Mouse (Mus musculus) limb, embryonic 10.5 days (tissue): Measurements from ENCODE around the gene Dhodh. TPM values are rescaled to one million over a fixed set of nuclear protein-coding genes. Genes with fewer than 3 reads are reported as not detected.
A peak's percentile ranks its signal among the peaks of the same experiment; 100 is the strongest.

Experiments
- DNase-seq: peaks from one replicate; pipeline ENCODE4 v3.0.0-alpha.2; 2017; ENCODE audit warnings: low spot score
- H3K27ac ChIP-seq: fragments of 300-500 bp; sonication (generic); 2 replicates; pipeline ENCODE4 v1.5.1; 2016; ENCODE audit warnings: mild to moderate bottlenecking
- H3K27me3 ChIP-seq: fragments of 300-500 bp; sonication (generic); 2 replicates; pipeline ENCODE4 v1.6.1; 2016; ENCODE audit warnings: low read depth, mild to moderate bottlenecking; ENCODE audit not compliant: poor library complexity, severe bottlenecking
- H3K36me3 ChIP-seq: fragments of 300-500 bp; sonication (generic); 2 replicates; pipeline ENCODE4 v1.6.1; 2016; ENCODE audit warnings: mild to moderate bottlenecking, moderate library complexity
- H3K4me1 ChIP-seq: fragments of 300-500 bp; sonication (generic); 2 replicates; pipeline ENCODE4 v1.6.1; 2016
- H3K4me3 ChIP-seq: fragments of 300-500 bp; sonication (generic); 2 replicates; pipeline ENCODE4 v1.5.1; 2016; ENCODE audit warnings: mild to moderate bottlenecking, moderate library complexity
- H3K9me3 ChIP-seq: fragments of 300-500 bp; sonication (generic); replicated peaks from 2 replicates; pipeline ENCODE4 v1.6.1; 2016; ENCODE audit warnings: mild to moderate bottlenecking
- whole genome bisulfite sequencing: fragments of 180-500 bp; shearing (Covaris S2); methylation state at CpG from one replicate; pipeline ENCODE4 v1.1.7; 2016; 5-methylcytosine and 5-hydroxymethylcytosine counted together
- polyA plus RNA-seq: library from polyadenylated mRNA; unstranded; fragments of >200 nt; fragmentation: Nextera tagmentation; extraction: Ambion mirVana; gene quantifications from 2 replicates; pipeline ENCODE4 v1.2.1, GENCODE M21; 2016

The Dhodh gene
- polyA plus RNA-seq: 60.1 and 62.2 TPM in 2 replicates

- Histone ChIP-seq H3K9me3 (no peaks in the 10 kb centered on the region), H3K27ac (peak within 1 kb of the TSS; percentile 88), H3K4me1 (peaks cover 12% of the 10 kb centered on the region), H3K36me3 (peaks cover 25% of the 10 kb centered on the region), H3K27me3 (no peaks in the 10 kb centered on the region), H3K4me3 (peak within 1 kb of the TSS; percentile 70)
- peak; percentile 95 for DNase-seq
- under 1% methylated on average over 42 of the region's 42 CpGs for WGBS
Measured at GRCm38 (mm10) chr8:109608271-109609152, at the start of gene Dhodh. Gene Dhodh (minus strand): TSS chr8:109608673.

DNA sequence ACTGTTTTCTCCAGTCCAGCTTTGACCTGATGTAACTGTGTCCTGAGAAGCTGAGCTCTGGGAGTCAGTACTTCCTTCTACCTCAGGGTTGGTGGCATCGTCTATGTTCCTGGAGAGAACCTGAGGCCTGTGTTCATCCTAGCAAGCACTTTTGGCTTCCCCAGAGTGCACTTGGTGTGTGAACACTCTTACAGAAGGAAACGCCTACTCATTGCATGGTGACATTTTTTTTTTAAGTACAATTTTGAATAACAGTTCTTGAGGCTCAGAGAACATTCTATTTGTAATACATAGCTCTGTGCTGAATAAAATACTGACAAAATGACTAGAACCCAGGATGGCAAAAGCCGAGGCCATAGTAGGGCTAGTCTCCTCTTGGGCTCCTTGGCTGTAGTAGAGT is 48.4 kb upstream of the Dhodh start:
- no peaks in the 10 kb centered on the region for H3K9me3 ChIP-seq
- WGBS: 89% methylated on average over 3 of the region's 3 CpGs

GRCm38 (mm10) chr8:109650801-109651200 is 42.3 kb upstream of the Dhodh start:
- no peaks in the 10 kb centered on the region for H3K4me1 ChIP-seq
- DNase-seq: no peak
- no peaks in the 10 kb centered on the region for H3K9me3 ChIP-seq
- H3K27ac ChIP-seq: no peak overlapping the region
- H3K27me3 ChIP-seq: no peaks in the 10 kb centered on the region
- H3K36me3 ChIP-seq: no peaks in the 10 kb centered on the region
- H3K4me3 ChIP-seq: no peak overlapping the region
- 82% methylated on average over 10 of the region's 10 CpGs for WGBS

More for the DNA sequence above, 48.4 kb upstream of the Dhodh start:
- Histone ChIP-seq H3K27ac (no peak overlapping the region), H3K4me1 (no peaks in the 10 kb centered on the region), H3K27me3 (no peaks in the 10 kb centered on the region), H3K4me3 (no peak overlapping the region), H3K36me3 (no peaks in the 10 kb centered on the region)
- no peak for DNase-seq

- no peaks in the 10 kb centered on the region for H3K9me3 ChIP-seq
- H3K4me3 ChIP-seq: no peak overlapping the region
- H3K27me3 ChIP-seq: no peaks in the 10 kb centered on the region
- 85% methylated on average over 7 of the region's 7 CpGs for WGBS
- H3K4me1 ChIP-seq: no peaks in the 10 kb centered on the region
- no peak for DNase-seq
- H3K36me3 ChIP-seq: no peaks in the 10 kb centered on the region
- no peak overlapping the region for H3K27ac ChIP-seq
Measured at GRCm38 (mm10) chr8:109648469-109648868, 40.0 kb upstream of the Dhodh start.

GRCm38 (mm10) chr8:109647331-109647730 is 38.9 kb upstream of the Dhodh start:
- no peak overlapping the region for H3K27ac ChIP-seq
- H3K9me3 ChIP-seq: no peaks in the 10 kb centered on the region
- H3K4me1 ChIP-seq: no peaks in the 10 kb centered on the region
- no peak for DNase-seq
- no peaks in the 10 kb centered on the region for H3K36me3 ChIP-seq
- no peak overlapping the region for H3K4me3 ChIP-seq
- H3K27me3 ChIP-seq: no peaks in the 10 kb centered on the region
- 75% methylated on average over 11 of the region's 11 CpGs for WGBS

DNA sequence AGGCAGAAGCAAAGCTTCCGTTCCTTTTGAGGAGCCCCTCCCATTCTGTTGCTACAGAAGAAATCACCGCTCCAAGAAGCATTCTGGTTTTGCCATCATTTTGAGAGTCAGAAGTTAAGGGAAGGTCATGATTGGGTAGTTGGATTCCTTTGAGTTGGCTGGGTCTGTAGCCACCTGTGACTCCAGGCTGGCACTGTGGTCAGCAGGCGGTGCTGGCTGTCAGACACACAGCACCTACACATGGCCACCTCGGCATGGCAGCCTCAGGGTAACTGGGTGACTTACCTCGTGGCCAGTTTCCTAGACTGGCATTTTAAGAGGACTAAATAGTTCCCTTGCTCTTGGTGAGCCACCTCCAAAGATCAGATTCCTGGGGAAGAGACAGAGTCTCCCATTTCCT is 32.8 kb upstream of the Dhodh start:
- Histone ChIP-seq H3K27me3 (no peaks in the 10 kb centered on the region), H3K4me3 (no peak overlapping the region), H3K27ac (no peak overlapping the region), H3K9me3 (no peaks in the 10 kb centered on the region), H3K36me3 (no peaks in the 10 kb centered on the region), H3K4me1 (no peaks in the 10 kb centered on the region)
- WGBS: 88% methylated on average over 5 of the region's 5 CpGs
- DNase-seq: no peak

GRCm38 (mm10) chr8:109640410-109640809 is 31.9 kb upstream of the Dhodh start:
- H3K27me3 ChIP-seq: no peaks in the 10 kb centered on the region
- H3K4me1 ChIP-seq: no peaks in the 10 kb centered on the region
- 65% methylated on average over 7 of the region's 7 CpGs for WGBS
- no peaks in the 10 kb centered on the region for H3K9me3 ChIP-seq
- no peak overlapping the region for H3K4me3 ChIP-seq
- no peak overlapping the region for H3K27ac ChIP-seq
- DNase-seq: no peak
- H3K36me3 ChIP-seq: no peaks in the 10 kb centered on the region

DNA sequence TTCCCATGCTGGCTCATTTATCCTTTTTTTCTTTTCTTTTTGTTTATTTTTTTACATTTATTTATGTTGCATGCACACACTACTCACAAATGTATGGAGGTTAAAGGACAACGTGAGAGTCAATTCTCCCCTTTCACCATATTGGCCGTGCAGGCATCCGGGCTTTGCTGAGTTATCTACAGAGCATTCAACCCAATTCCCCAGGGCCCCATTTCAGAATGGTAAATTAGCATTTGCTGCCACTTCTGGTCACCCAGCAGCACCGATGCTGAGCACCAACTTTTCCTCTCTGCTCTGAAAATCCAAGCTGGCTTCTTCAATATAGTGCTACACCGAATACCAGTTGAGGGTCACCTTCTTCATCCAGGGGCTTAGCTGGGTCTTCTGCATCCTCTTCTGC is 30.4 kb upstream of the Dhodh start:
- no peak for DNase-seq
- Histone ChIP-seq H3K9me3 (no peaks in the 10 kb centered on the region), H3K4me3 (no peak overlapping the region), H3K27ac (no peak overlapping the region), H3K27me3 (no peaks in the 10 kb centered on the region), H3K36me3 (no peaks in the 10 kb centered on the region), H3K4me1 (no peaks in the 10 kb centered on the region)
- WGBS: 86% methylated on average over 5 of the region's 5 CpGs

DNA sequence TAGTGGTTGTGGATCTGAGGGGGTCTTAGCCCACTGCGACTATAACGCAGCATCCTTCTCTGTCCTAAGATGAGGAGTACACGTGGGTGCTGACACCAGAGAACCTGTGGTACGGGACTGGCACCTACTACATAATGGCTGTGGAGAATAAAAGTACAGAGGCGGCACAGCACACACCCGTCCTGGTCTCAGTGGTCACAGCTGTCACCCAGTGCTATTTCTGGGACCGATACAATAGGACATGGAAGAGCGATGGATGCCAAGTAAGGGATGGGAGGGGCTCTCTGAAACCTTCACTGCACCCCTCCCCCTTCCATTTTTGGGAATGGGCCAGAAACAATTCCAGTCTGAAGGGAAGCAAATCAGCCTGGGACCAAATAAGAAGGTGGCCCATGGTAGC is 26.7 kb upstream of the Dhodh start:
- Histone ChIP-seq H3K4me3 (no peak overlapping the region), H3K27ac (no peak overlapping the region), H3K27me3 (no peaks in the 10 kb centered on the region), H3K36me3 (no peaks in the 10 kb centered on the region), H3K9me3 (no peaks in the 10 kb centered on the region), H3K4me1 (no peaks in the 10 kb centered on the region)
- DNase-seq: no peak
- 95% methylated on average over 8 of the region's 8 CpGs for WGBS

DNA sequence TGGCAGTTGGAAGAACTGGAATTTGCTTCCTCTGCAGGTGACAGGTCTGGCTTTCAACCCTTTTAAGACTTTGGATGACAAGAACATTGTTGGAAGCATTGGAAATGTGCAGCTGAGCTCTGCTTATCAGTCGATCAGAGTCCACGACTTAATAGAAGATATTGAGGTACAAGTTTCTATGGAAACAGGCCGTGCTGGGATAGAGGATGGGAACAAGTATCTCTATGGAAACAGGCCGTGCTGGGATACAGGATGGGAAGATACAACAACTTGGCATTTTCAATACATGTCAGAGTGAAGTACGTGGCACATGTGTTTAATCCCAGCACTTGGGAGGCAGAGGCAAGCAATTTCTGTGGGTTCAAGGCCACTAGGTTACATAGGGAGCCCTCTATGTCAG is 24.0 kb upstream of the Dhodh start:
- H3K4me1 ChIP-seq: no peaks in the 10 kb centered on the region
- no peaks in the 10 kb centered on the region for H3K9me3 ChIP-seq
- H3K27me3 ChIP-seq: no peaks in the 10 kb centered on the region
- no peak overlapping the region for H3K4me3 ChIP-seq
- H3K36me3 ChIP-seq: no peaks in the 10 kb centered on the region
- WGBS: 81% methylated on average over 5 of the region's 5 CpGs
- H3K27ac ChIP-seq: no peak overlapping the region
- no peak for DNase-seq

DNA sequence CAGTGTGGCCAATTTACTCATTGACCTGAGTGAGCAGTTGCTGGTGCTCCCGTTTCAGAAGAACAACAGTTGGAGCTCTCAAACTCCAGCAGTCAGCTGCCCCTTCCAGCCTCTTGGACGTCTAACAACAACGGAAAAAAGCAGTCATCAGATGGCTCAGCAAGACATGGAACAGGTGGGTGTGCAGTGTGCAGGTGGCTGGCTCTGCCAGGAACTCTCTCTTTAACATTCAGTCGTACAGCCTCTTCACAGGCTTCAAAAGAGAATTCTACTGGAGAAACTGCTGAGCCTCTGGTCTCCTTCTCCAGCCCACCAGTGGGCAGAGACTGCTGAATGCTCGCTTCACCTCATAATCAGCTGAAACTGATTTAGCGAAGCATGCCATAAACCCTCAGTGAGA is 20.2 kb upstream of the Dhodh start:
- 86% methylated on average over 6 of the region's 6 CpGs for WGBS
- DNase-seq: no peak

GRCm38 (mm10) chr8:109615569-109615968 is 7.1 kb upstream of the Dhodh start:
- DNase-seq: no peak
- Histone ChIP-seq H3K36me3 (no peaks in the 10 kb centered on the region), H3K27me3 (no peaks in the 10 kb centered on the region), H3K9me3 (no peaks in the 10 kb centered on the region), H3K27ac (no peak overlapping the region), H3K4me3 (no peak overlapping the region), H3K4me1 (no peaks in the 10 kb centered on the region)
- WGBS: 91% methylated on average over 3 of the region's 3 CpGs

More for the DNA sequence above, 20.2 kb upstream of the Dhodh start:
- Histone ChIP-seq H3K4me1 (no peaks in the 10 kb centered on the region), H3K9me3 (no peaks in the 10 kb centered on the region), H3K27ac (no peak overlapping the region), H3K4me3 (no peak overlapping the region), H3K27me3 (no peaks in the 10 kb centered on the region), H3K36me3 (no peaks in the 10 kb centered on the region)

DNA sequence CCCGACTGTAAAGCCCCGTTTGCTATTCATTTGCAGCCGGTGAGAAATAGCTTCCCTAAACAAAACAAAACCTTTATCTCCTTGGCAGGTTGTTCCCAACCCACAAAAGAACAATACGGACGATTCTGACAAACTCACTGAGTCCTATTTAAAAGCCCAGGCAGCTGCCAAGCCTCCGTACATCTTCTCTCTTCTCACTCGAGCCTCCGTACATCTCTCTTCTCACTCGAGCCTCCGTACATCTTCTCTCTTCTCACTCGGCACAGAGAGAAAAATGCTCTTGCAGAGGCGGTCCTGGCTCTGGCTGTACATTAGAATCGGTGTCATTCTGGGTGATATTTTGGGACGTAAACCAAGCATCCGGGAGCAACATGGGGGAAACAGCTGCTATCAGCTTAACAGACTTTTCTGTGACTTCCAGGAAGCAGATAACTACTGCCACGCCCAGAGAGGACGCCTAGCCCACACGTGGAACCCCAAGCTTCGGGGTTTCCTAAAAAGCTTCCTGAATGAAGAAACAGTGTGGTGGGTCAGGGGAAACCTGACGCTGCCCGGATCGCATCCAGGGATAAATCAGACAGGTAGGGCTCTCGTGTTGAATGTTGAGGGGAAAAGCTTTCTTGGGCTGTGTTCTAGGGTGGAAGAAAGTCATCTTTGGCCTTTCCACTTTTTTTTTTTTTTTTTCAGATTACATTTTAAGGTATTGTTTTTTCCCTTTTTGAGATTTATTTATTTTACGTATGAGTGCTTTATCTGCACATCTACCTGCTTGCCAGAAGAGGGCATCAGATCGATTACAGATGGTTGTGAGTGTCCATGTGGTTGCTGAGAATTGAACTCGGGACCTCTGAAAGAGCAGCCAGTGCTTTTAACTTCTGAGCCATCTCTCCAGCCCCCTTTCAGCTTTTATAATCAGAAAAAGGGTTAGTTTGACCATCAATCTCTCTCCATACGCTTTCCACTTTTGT is 6.1 kb upstream of the Dhodh start, which contains the start of gene Pkd1l3:
Gene Pkd1l3, plus strand, starts transcription at position 275 of the 968 bp plus-strand sequence.
- WGBS: 68% methylated on average over 27 of the region's 27 CpGs
- Histone ChIP-seq H3K9me3 (no peaks in the 10 kb centered on the region), H3K4me1 (no peaks in the 10 kb centered on the region), H3K27ac (no peak within 1 kb of the TSS), H3K36me3 (no peaks in the 10 kb centered on the region), H3K27me3 (no peaks in the 10 kb centered on the region), H3K4me3 (no peak within 1 kb of the TSS)
- DNase-seq: no peak
